Mouse (Mus musculus) midbrain, embryonic 14.5 days (tissue): ENCODE results near the gene Brap. TPM values are rescaled to one million over a fixed set of nuclear protein-coding genes. Genes with fewer than 3 reads are reported as not detected.
A peak's percentile ranks its signal among the peaks of the same experiment; 100 is the strongest.

ENCODE experiments used
- ATAC-seq: fragments of 200-750 bp; cut with Nextera tagmentation; 2 replicates; pipeline ENCODE4 v1.8.0; 2017; ENCODE audit warnings: moderate number of reproducible peaks, moderate library complexity; ENCODE audit not compliant: low FRiP score, low TSS enrichment
- DNase-seq: peaks from one replicate; pipeline ENCODE4 v3.0.0-alpha.2; 2015
- H3K27ac ChIP-seq: fragments of 300-500 bp; sonication (generic); replicated peaks from 2 replicates; pipeline ENCODE4 v1.5.1; 2014; ENCODE audit warnings: mild to moderate bottlenecking, low read depth, low read length, moderate library complexity
- H3K27me3 ChIP-seq: fragments of 300-500 bp; sonication (generic); 2 replicates; pipeline ENCODE4 v1.6.1; 2014; ENCODE audit warnings: low read length, control low read depth, mixed read lengths; ENCODE audit not compliant: control insufficient read depth, insufficient read depth
- H3K36me3 ChIP-seq: fragments of 300-500 bp; sonication (generic); 2 replicates; pipeline ENCODE4 v1.6.1; 2014; ENCODE audit warnings: low read length, control low read depth; ENCODE audit not compliant: control insufficient read depth, insufficient read depth
- H3K4me1 ChIP-seq: fragments of 300-500 bp; sonication (generic); 2 replicates; pipeline ENCODE4 v1.6.1; 2014; ENCODE audit warnings: mild to moderate bottlenecking, antibody characterized with exemption, low read length, control low read depth; ENCODE audit not compliant: control insufficient read depth, insufficient read depth
- H3K4me2 ChIP-seq: fragments of 300-500 bp; sonication (generic); 2 replicates; pipeline ENCODE4 v1.6.1; 2014; ENCODE audit warnings: mild to moderate bottlenecking, low read length, moderate library complexity
- H3K4me3 ChIP-seq: fragments of 300-500 bp; sonication (generic); replicated peaks from 2 replicates; pipeline ENCODE4 v1.5.1; 2014; ENCODE audit warnings: low read depth, low read length
- H3K9ac ChIP-seq: fragments of 300-500 bp; sonication (generic); replicated peaks from 2 replicates; pipeline ENCODE4 v1.6.1; 2014; ENCODE audit warnings: mild to moderate bottlenecking, low read length, moderate library complexity
- H3K9me3 ChIP-seq: fragments of 300-500 bp; sonication (generic); 2 replicates; pipeline ENCODE4 v1.6.1; 2016; ENCODE audit warnings: low read length, control low read depth, mixed read lengths; ENCODE audit not compliant: control insufficient read depth
- WGBS: fragments of 180-500 bp; shearing (Covaris S2); extraction: QIAGEN DNeasy Blood & Tissue Kit; methylation state at CpG from one replicate; pipeline ENCODE4 v1.1.7; 2014; 5-methylcytosine and 5-hydroxymethylcytosine counted together
- polyA plus RNA-seq: library from polyadenylated mRNA; unstranded; fragments of >200 nt; fragmentation: Nextera tagmentation; extraction: Ambion mirVana; gene quantifications from 2 replicates; pipeline ENCODE4 v1.2.1, GENCODE M21; 2014

Brap gene
- polyA plus RNA-seq, 1 experiment from 2014 or later = 47.6 TPM

- Histone ChIP-seq H3K27ac (no peak overlapping the region), H3K27me3 (no peaks in the 10 kb centered on the region), H3K9ac (no peak overlapping the region), H3K36me3 (no peaks in the 10 kb centered on the region), H3K4me2 (peak overlapping the region; percentile 82), H3K4me3 (peak overlapping the region; percentile 96; the same call in 1 of the 2 replicates), H3K9me3 (no peaks in the 10 kb centered on the region), H3K4me1 (peaks cover 27% of the 10 kb centered on the region)
- ATAC-seq = no peak
- DNase-seq = no peak
- 100% methylated on average over 1 of the region's 1 CpGs for WGBS
Measured at GRCm38 (mm10) chr5:121714331-121714730, 54.0 kb downstream of the Brap start.

GRCm38 (mm10) chr5:121714928-121715327, 54.6 kb downstream of the Brap start:
- no peak overlapping the region for H3K27ac ChIP-seq
- no peak overlapping the region for H3K9ac ChIP-seq
- no peaks in the 10 kb centered on the region for H3K27me3 ChIP-seq
- H3K9me3 ChIP-seq = no peaks in the 10 kb centered on the region
- ATAC-seq (no peak), DNase-seq (no peak)
- WGBS = 96% methylated on average over 6 of the region's 6 CpGs
- peaks cover 27% of the 10 kb centered on the region for H3K4me1 ChIP-seq
- H3K4me2 ChIP-seq = no peak overlapping the region
- H3K36me3 ChIP-seq = no peaks in the 10 kb centered on the region
- H3K4me3 ChIP-seq = no peak overlapping the region

GRCm38 (mm10) chr5:121718462-121718861, 58.1 kb downstream of the Brap start:
- Histone ChIP-seq H3K36me3 (no peaks in the 10 kb centered on the region), H3K27me3 (no peaks in the 10 kb centered on the region), H3K4me3 (no peak overlapping the region), H3K9ac (no peak overlapping the region), H3K4me2 (no peak overlapping the region), H3K27ac (no peak overlapping the region), H3K4me1 (peaks cover 20% of the 10 kb centered on the region), H3K9me3 (no peaks in the 10 kb centered on the region)
- 74% methylated on average over 5 of the region's 5 CpGs for WGBS
- ATAC-seq = no peak
- DNase-seq = no peak

- Histone ChIP-seq H3K4me1 (no peaks in the 10 kb centered on the region), H3K27ac (no peak overlapping the region), H3K4me2 (no peak overlapping the region), H3K9me3 (no peaks in the 10 kb centered on the region), H3K4me3 (no peak overlapping the region), H3K9ac (no peak overlapping the region), H3K36me3 (no peaks in the 10 kb centered on the region), H3K27me3 (no peaks in the 10 kb centered on the region)
- ATAC-seq (no peak), DNase-seq (no peak)
- 97% methylated on average over 5 of the region's 5 CpGs for WGBS
Measured at GRCm38 (mm10) chr5:121720888-121721585, 60.7 kb downstream of the Brap start.

- no peaks in the 10 kb centered on the region for H3K36me3 ChIP-seq
- ATAC-seq (no peak), DNase-seq (no peak)
- no peaks in the 10 kb centered on the region for H3K4me1 ChIP-seq
- H3K4me2 ChIP-seq = no peak overlapping the region
- no peaks in the 10 kb centered on the region for H3K9me3 ChIP-seq
- H3K27me3 ChIP-seq = no peaks in the 10 kb centered on the region
- no peak overlapping the region for H3K9ac ChIP-seq
- H3K27ac ChIP-seq = no peak overlapping the region
- no peak overlapping the region for H3K4me3 ChIP-seq
- 87% methylated on average over 3 of the region's 3 CpGs for whole genome bisulfite sequencing
Measured at GRCm38 (mm10) chr5:121721841-121722240, 61.5 kb downstream of the Brap start.

GRCm38 (mm10) chr5:121724678-121725077, 64.3 kb downstream of the Brap start:
- DNase-seq = no peak
- ATAC-seq = no peak

GRCm38 (mm10) chr5:121730057-121730456, 69.7 kb downstream of the Brap start:
- no peak overlapping the region for H3K27ac ChIP-seq
- no peaks in the 10 kb centered on the region for H3K9me3 ChIP-seq
- H3K9ac ChIP-seq = no peak overlapping the region
- no peaks in the 10 kb centered on the region for H3K4me1 ChIP-seq
- H3K36me3 ChIP-seq = no peaks in the 10 kb centered on the region
- no peak overlapping the region for H3K4me2 ChIP-seq
- 97% methylated on average over 2 of the region's 2 CpGs for WGBS
- no peaks in the 10 kb centered on the region for H3K27me3 ChIP-seq
- no peak overlapping the region for H3K4me3 ChIP-seq
- no peak for DNase-seq
- ATAC-seq = no peak

More at GRCm38 (mm10) chr5:121724678-121725077, 64.3 kb downstream of the Brap start:
- no peak overlapping the region for H3K4me3 ChIP-seq
- H3K4me1 ChIP-seq = no peaks in the 10 kb centered on the region
- H3K9me3 ChIP-seq = no peaks in the 10 kb centered on the region
- no peaks in the 10 kb centered on the region for H3K36me3 ChIP-seq
- no peak overlapping the region for H3K27ac ChIP-seq
- 95% methylated on average over 1 of the region's 1 CpGs for WGBS
- H3K4me2 ChIP-seq = no peak overlapping the region
- H3K27me3 ChIP-seq = no peaks in the 10 kb centered on the region
- no peak overlapping the region for H3K9ac ChIP-seq

GRCm38 (mm10) chr5:121736641-121737040, 76.3 kb downstream of the Brap start:
- H3K9me3 ChIP-seq = no peaks in the 10 kb centered on the region
- DNase-seq (no peak), ATAC-seq (no peak)
- no peaks in the 10 kb centered on the region for H3K4me1 ChIP-seq
- H3K36me3 ChIP-seq = no peaks in the 10 kb centered on the region
- H3K4me3 ChIP-seq = no peak overlapping the region
- no peak overlapping the region for H3K9ac ChIP-seq
- 96% methylated on average over 3 of the region's 3 CpGs for WGBS
- no peaks in the 10 kb centered on the region for H3K27me3 ChIP-seq
- no peak overlapping the region for H3K27ac ChIP-seq
- H3K4me2 ChIP-seq = no peak overlapping the region
